Mouse (Mus musculus): ENCODE data around the gene Kti12. TPM values are rescaled to one million over a fixed set of nuclear protein-coding genes. Genes with fewer than 3 reads are reported as not detected.

Gene Kti12
- total RNA-seq (2021), result 10 to 100 TPM; 17.3 to 17.5 TPM

GRCm38 (mm10) chr4:108847715-108848504, at the start of gene Kti12:
Gene Kti12, plus strand, starts transcription at chr4:108847785.
- DNase-seq (ENCODE audit: extremely low spot score in 1 of 2, low spot score in 2 of 2), result peak; percentile 82 to 86
- intact Hi-C loops (cut with DNase I), result no loop called here

GRCm38 (mm10) chr4:108798083-108798830, 49.3 kb upstream of the Kti12 start:
- intact Hi-C loops (cut with DNase I), result no loop called here
- peak; percentile 28 to 67 for DNase-seq (ENCODE audit: extremely low spot score in 1 of 2, low spot score in 2 of 2)

GRCm38 (mm10) chr4:108803535-108803934, 44.0 kb upstream of the Kti12 start:
- intact Hi-C loops (cut with DNase I), result no loop called here
- DNase-seq (ENCODE audit: extremely low spot score in 1 of 2, low spot score in 2 of 2), result no peak

GRCm38 (mm10) chr4:108811142-108811541, 36.4 kb upstream of the Kti12 start:
- DNase-seq (ENCODE audit: extremely low spot score in 1 of 2, low spot score in 2 of 2), result no peak
- intact Hi-C loops (cut with DNase I), result no loop called here

- no peak for DNase-seq (ENCODE audit: extremely low spot score in 1 of 2, low spot score in 2 of 2)
- intact Hi-C loops (cut with DNase I), result no loop called here
Measured at GRCm38 (mm10) chr4:108811550-108811949, 36.0 kb upstream of the Kti12 start.

GRCm38 (mm10) chr4:108825677-108826076, 21.9 kb upstream of the Kti12 start:
- intact Hi-C loops (cut with DNase I), result no loop called here
- no peak for DNase-seq (ENCODE audit: extremely low spot score in 1 of 2, low spot score in 2 of 2)

- intact Hi-C loops (cut with DNase I), result no loop called here
- DNase-seq (ENCODE audit: extremely low spot score in 1 of 2, low spot score in 2 of 2), result no peak
Measured at GRCm38 (mm10) chr4:108826096-108826495, 21.5 kb upstream of the Kti12 start.

GRCm38 (mm10) chr4:108826643-108827042, 20.9 kb upstream of the Kti12 start:
- intact Hi-C loops (cut with DNase I), result no loop called here
- no peak for DNase-seq (ENCODE audit: extremely low spot score in 1 of 2, low spot score in 2 of 2)

GRCm38 (mm10) chr4:108830698-108831097, 16.9 kb upstream of the Kti12 start:
- intact Hi-C loops (cut with DNase I), result no loop called here
- no peak for DNase-seq (ENCODE audit: extremely low spot score in 1 of 2, low spot score in 2 of 2)

- intact Hi-C loops (cut with DNase I), result no loop called here
Measured at GRCm38 (mm10) chr4:108832916-108833827, 14.4 kb upstream of the Kti12 start, which contains the start of gene Btf3l4. Gene Btf3l4, minus strand, starts transcription at chr4:108833614.

GRCm38 (mm10) chr4:108833828-108834114, 13.8 kb upstream of the Kti12 start:
- intact Hi-C loops (cut with DNase I), result no loop called here
- DNase-seq (ENCODE audit: extremely low spot score in 1 of 2, low spot score in 2 of 2), result no peak

More at GRCm38 (mm10) chr4:108832916-108833827, 14.4 kb upstream of the Kti12 start, which contains the start of gene Btf3l4:
- peak; percentile 89 to 95 for DNase-seq (ENCODE audit: extremely low spot score in 1 of 2, low spot score in 2 of 2)

- DNase-seq (ENCODE audit: extremely low spot score in 1 of 2, low spot score in 2 of 2), result peak; percentile 84 to 92
- intact Hi-C loops (cut with DNase I), result no loop called here
Measured at GRCm38 (mm10) chr4:108834115-108834970, 13.2 kb upstream of the Kti12 start, which contains the start of gene Txndc12. Gene Txndc12, plus strand, starts transcription at chr4:108834601.

- DNase-seq (ENCODE audit: extremely low spot score in 1 of 2, low spot score in 2 of 2), result peak in 1 of 2 experiments; percentile 34
Measured at GRCm38 (mm10) chr4:108834971-108835311, 12.6 kb upstream of the Kti12 start.

GRCm38 (mm10) chr4:108835496-108835895, 12.1 kb upstream of the Kti12 start:
- DNase-seq (ENCODE audit: extremely low spot score in 1 of 2, low spot score in 2 of 2), result no peak
- intact Hi-C loops (cut with DNase I), result no loop called here

More at GRCm38 (mm10) chr4:108834971-108835311, 12.6 kb upstream of the Kti12 start:
- intact Hi-C loops (cut with DNase I), result no loop called here

GRCm38 (mm10) chr4:108838031-108838430, 9.6 kb upstream of the Kti12 start:
- intact Hi-C loops (cut with DNase I), result no loop called here
- DNase-seq (ENCODE audit: extremely low spot score in 1 of 2, low spot score in 2 of 2), result no peak

- intact Hi-C loops (cut with DNase I), result no loop called here
Measured at GRCm38 (mm10) chr4:108841920-108842578, 5.5 kb upstream of the Kti12 start.

GRCm38 (mm10) chr4:108843336-108843735, 4.2 kb upstream of the Kti12 start:
- DNase-seq (ENCODE audit: extremely low spot score in 1 of 2, low spot score in 2 of 2), result no peak
- intact Hi-C loops (cut with DNase I), result no loop called here

More at GRCm38 (mm10) chr4:108841920-108842578, 5.5 kb upstream of the Kti12 start:
- no peak for DNase-seq (ENCODE audit: extremely low spot score in 1 of 2, low spot score in 2 of 2)
